ENCODE assay signal across 9 mouse cellular contexts in genomic region chr4:10774557-10775215, GRCm38 (mm10).
DNase-seq lines count a peak whose midpoint lies in the region; ATAC-seq lines count a peak whose summit lies in the region.
"Had no signal": no experiment of that assay in that cellular context is flagged by ENCODE, and none has a peak within 500 bp of the region (broad histone marks: within the 10 kb centered on the region; RNA-seq: fewer than 3 reads in every experiment).

No protein-coding gene starts in this region.

- peak overlapping the region; percentile 49 for H3K27ac ChIP-seq in embryonic facial prominence, embryonic 15.5 days (replicated peaks)

- H3K27me3 ChIP-seq in embryonic facial prominence, embryonic 15.5 days: no peaks in the 10 kb centered on the region

- H3K4me2 ChIP-seq in embryonic facial prominence, embryonic 15.5 days (replicated peaks): no peak overlapping the region

- H3K4me3 ChIP-seq in embryonic facial prominence, embryonic 15.5 days (replicated peaks): no peak overlapping the region

- 4% methylated on average over 3 of the region's 3 CpGs for WGBS in embryonic facial prominence, embryonic 15.5 days

- no peaks in the 10 kb centered on the region for H3K9me3 ChIP-seq in embryonic facial prominence, embryonic 15.5 days (replicated peaks)
- H3K9me3 ChIP-seq: G1E had no signal

- ATAC-seq in embryonic facial prominence, embryonic 15.5 days (ENCODE audit: insufficient number of reproducible peaks, low FRiP score, low TSS enrichment, low read depth): peak; percentile 92

- no peak overlapping the region for H3K9ac ChIP-seq in embryonic facial prominence, embryonic 15.5 days

- H3K4me1 ChIP-seq in embryonic facial prominence, embryonic 15.5 days: peaks cover 7% of the 10 kb centered on the region; the same call in 1 of the 2 replicates

- H3K36me3 ChIP-seq in embryonic facial prominence, embryonic 15.5 days: no peaks in the 10 kb centered on the region
- H3K36me3 ChIP-seq: G1E had no signal

- DNase-seq in kidney, postnatal 4 days: peak; percentile 8 to 16
- no peak for DNase-seq in kidney, postnatal 14 days
- peak; percentile 57 for DNase-seq in embryo, embryonic 10 days (ENCODE audit: low spot score)
- peak; percentile 45 for DNase-seq in heart, postnatal 4 days
- DNase-seq in adrenal gland, adult 8-10 months: no peak
- no peak for DNase-seq in spleen, postnatal 4 days (ENCODE audit: low spot score in 2 of 2)
- no peak for DNase-seq in adipocyte (ENCODE audit: low spot score)

Comparison
In these comparisons a context has a peak if more than half of its experiments do, and no peak if none do; other contexts are left out.
1. DNase-seq: peak in kidney, postnatal 4 days (2 of 2), embryo, embryonic 10 days (single experiment) and heart, postnatal 4 days (single experiment); none in kidney, postnatal 14 days (single experiment), adrenal gland, adult 8-10 months (single experiment), spleen, postnatal 4 days (0 of 2) and adipocyte (single experiment).